Mouse (Mus musculus): ENCODE results near the gene Pla2r1.

GRCm38 (mm10) chr2:60546082-60546481 lies 7.0 kb downstream of the Pla2r1 start:
- TF ChIP-seq CTCF (IDR thresholded peaks at IDR 0.05; ENCODE audit: low read depth) (no peak), EP300 (optimal IDR thresholded peaks at IDR 0.05) (no peak)

Measured in stomach, postnatal 0 days (tissue).